15 mouse cellular contexts compared by ENCODE assay signal in genomic region chr6:145894669-145895342, GRCm38 (mm10). TPM values are rescaled to one million over a fixed set of nuclear protein-coding genes. Genes with fewer than 3 reads are reported as not detected.
DNase-seq lines count a peak whose midpoint lies in the region; ATAC-seq and TF ChIP-seq lines count a peak whose summit lies in the region.
"Had no signal": no experiment of that assay in that cellular context is flagged by ENCODE, and none has a peak within 500 bp of the region (broad histone marks: within the 10 kb centered on the region; RNA-seq: fewer than 3 reads in every experiment).

No protein-coding gene starts in this region.

- peak; percentile 57 for DNase-seq in midbrain, embryonic 11.5 days (ENCODE audit: low spot score, missing footprints)
- no peak for DNase-seq in midbrain, embryonic 14.5 days
- DNase-seq in thymus, postnatal 4 days, result peak; percentile 52
- no peak for DNase-seq in forebrain, embryonic 14.5 days (ENCODE audit: low spot score)
- no peak for DNase-seq in frontal cortex, postnatal 10 days (ENCODE audit: low spot score in 2 of 2)
- DNase-seq: cerebellum, postnatal 10 days; heart, postnatal 4 days had no signal

- no peaks in the 10 kb centered on the region for H3K4me1 ChIP-seq in midbrain, embryonic 11.5 days (ENCODE audit: control insufficient read depth, insufficient read depth, low read length)
- no peaks in the 10 kb centered on the region for H3K4me1 ChIP-seq in midbrain, embryonic 14.5 days (ENCODE audit: control insufficient read depth, insufficient read depth, low read length)
- H3K4me1 ChIP-seq in forebrain, embryonic 14.5 days (ENCODE audit: control insufficient read depth, insufficient read depth, low read length), result no peaks in the 10 kb centered on the region
- 0 out of 2 replicates have a peak, but pooled peaks cover 5% of the 10 kb centered on the region for H3K4me1 ChIP-seq in liver, embryonic 12.5 days
- H3K4me1 ChIP-seq: intestine, embryonic 15.5 days had no signal

- WGBS in midbrain, embryonic 11.5 days, result 74% methylated on average over 8 of the region's 8 CpGs
- WGBS in midbrain, embryonic 14.5 days, result 70% methylated on average over 8 of the region's 8 CpGs
- WGBS in forebrain, embryonic 14.5 days, result 59% methylated on average over 8 of the region's 8 CpGs
- WGBS in liver, embryonic 12.5 days (ENCODE audit: insufficient replicate concordance), result 36% methylated on average over 8 of the region's 8 CpGs

- no peaks in the 10 kb centered on the region for H3K9me3 ChIP-seq in midbrain, embryonic 11.5 days (ENCODE audit: control insufficient read depth, low read length)
- no peaks in the 10 kb centered on the region for H3K9me3 ChIP-seq in midbrain, embryonic 14.5 days (ENCODE audit: control insufficient read depth, low read length)
- H3K9me3 ChIP-seq in forebrain, embryonic 14.5 days (replicated peaks; ENCODE audit: control insufficient read depth, low read length), result no peaks in the 10 kb centered on the region
- no peaks in the 10 kb centered on the region for H3K9me3 ChIP-seq in liver, embryonic 12.5 days (replicated peaks)
- H3K9me3 ChIP-seq: forebrain, embryonic 12.5 days; intestine, embryonic 15.5 days had no signal

- no peaks in the 10 kb centered on the region for H3K36me3 ChIP-seq in midbrain, embryonic 11.5 days (ENCODE audit: control insufficient read depth, insufficient read depth, low read length)
- H3K36me3 ChIP-seq in midbrain, embryonic 14.5 days (ENCODE audit: control insufficient read depth, insufficient read depth, low read length), result no peaks in the 10 kb centered on the region
- no peaks in the 10 kb centered on the region for H3K36me3 ChIP-seq in myocyte (ENCODE audit: control insufficient read depth, insufficient read depth)
- no peaks in the 10 kb centered on the region for H3K36me3 ChIP-seq in forebrain, embryonic 14.5 days (ENCODE audit: control insufficient read depth, insufficient read depth, low read length)
- no peaks in the 10 kb centered on the region for H3K36me3 ChIP-seq in liver, embryonic 12.5 days
- H3K36me3 ChIP-seq: forebrain, embryonic 12.5 days; intestine, embryonic 15.5 days had no signal

- no peak overlapping the region for H3ac ChIP-seq in myocyte (ENCODE audit: control insufficient read depth, insufficient read length)

- H3K79me2 ChIP-seq in myocyte (ENCODE audit: control insufficient read depth, insufficient read depth), result no peaks in the 10 kb centered on the region

- no peak overlapping the region for H3K4me2 ChIP-seq in midbrain, embryonic 11.5 days
- no peak overlapping the region for H3K4me2 ChIP-seq in midbrain, embryonic 14.5 days (ENCODE audit: low read length)
- H3K4me2 ChIP-seq in myocyte (ENCODE audit: low read depth), result peak overlapping the region; percentile 18
- H3K4me2 ChIP-seq in forebrain, embryonic 14.5 days (ENCODE audit: low read length), result no peak overlapping the region
- no peak overlapping the region for H3K4me2 ChIP-seq in liver, embryonic 12.5 days
- H3K4me2 ChIP-seq: forebrain, embryonic 12.5 days; heart, embryonic 11.5 days; intestine, embryonic 15.5 days had no signal

- TF ChIP-seq POLR2A in myocyte (IDR thresholded peaks at IDR 0.05; ENCODE audit: insufficient read length, low read depth), result no peak

- H3K9ac ChIP-seq in midbrain, embryonic 11.5 days (ENCODE audit: low read length), result no peak overlapping the region
- H3K9ac ChIP-seq in midbrain, embryonic 14.5 days (replicated peaks; ENCODE audit: low read length), result no peak overlapping the region
- H3K9ac ChIP-seq in forebrain, embryonic 14.5 days (ENCODE audit: low read length), result no peak overlapping the region
- H3K9ac ChIP-seq in liver, embryonic 12.5 days, result no peak overlapping the region
- H3K9ac ChIP-seq: forebrain, embryonic 12.5 days; intestine, embryonic 15.5 days; liver, embryonic 14.5 days had no signal

- no peak overlapping the region for H3K27ac ChIP-seq in midbrain, embryonic 11.5 days (ENCODE audit: low read depth, low read length)
- H3K27ac ChIP-seq in midbrain, embryonic 14.5 days (replicated peaks; ENCODE audit: low read depth, low read length), result no peak overlapping the region
- H3K27ac ChIP-seq in forebrain, embryonic 14.5 days (ENCODE audit: low read depth, low read length), result no peak overlapping the region
- no peak overlapping the region for H3K27ac ChIP-seq in liver, embryonic 12.5 days
- H3K27ac ChIP-seq: forebrain, embryonic 12.5 days; intestine, embryonic 15.5 days; kidney, postnatal 0 days; liver, embryonic 14.5 days had no signal

- ATAC-seq in midbrain, embryonic 11.5 days (ENCODE audit: low FRiP score), result no peak
- no peak for ATAC-seq in midbrain, embryonic 14.5 days (ENCODE audit: low FRiP score, low TSS enrichment)
- ATAC-seq in common myeloid progenitor, adult 5-6 weeks (replicated peaks; ENCODE audit: low read depth, poor library complexity, severe bottlenecking), result peak; percentile 94
- ATAC-seq in forebrain, embryonic 14.5 days, result no peak
- no peak for ATAC-seq in liver, embryonic 12.5 days
- ATAC-seq: intestine, embryonic 15.5 days had no signal

- H3K27me3 ChIP-seq in midbrain, embryonic 11.5 days (ENCODE audit: control insufficient read depth, insufficient read depth, low read length), result no peaks in the 10 kb centered on the region
- H3K27me3 ChIP-seq in midbrain, embryonic 14.5 days (ENCODE audit: control insufficient read depth, insufficient read depth, low read length), result no peaks in the 10 kb centered on the region
- H3K27me3 ChIP-seq in myocyte (ENCODE audit: control insufficient read depth, insufficient read depth, insufficient read length), result no peaks in the 10 kb centered on the region
- H3K27me3 ChIP-seq in forebrain, embryonic 14.5 days (replicated peaks; ENCODE audit: control insufficient read depth, insufficient read depth, low read length), result no peaks in the 10 kb centered on the region
- no peaks in the 10 kb centered on the region for H3K27me3 ChIP-seq in liver, embryonic 12.5 days (replicated peaks)
- H3K27me3 ChIP-seq: forebrain, embryonic 12.5 days; intestine, embryonic 15.5 days had no signal

- H3K4me3 ChIP-seq in midbrain, embryonic 11.5 days (ENCODE audit: low read depth, low read length), result no peak overlapping the region
- no peak overlapping the region for H3K4me3 ChIP-seq in midbrain, embryonic 14.5 days (replicated peaks; ENCODE audit: low read depth, low read length)
- H3K4me3 ChIP-seq in myocyte, result no peak overlapping the region
- H3K4me3 ChIP-seq in forebrain, embryonic 14.5 days (ENCODE audit: low read depth, low read length), result no peak overlapping the region
- H3K4me3 ChIP-seq in liver, embryonic 12.5 days, result no peak overlapping the region
- H3K4me3 ChIP-seq: forebrain, embryonic 12.5 days; intestine, embryonic 15.5 days had no signal

TF ChIP-seq in myocyte, 11 proteins besides CTCF, POLR2A, EP300 and RAD21:
- TF ChIP-seq MAX (IDR thresholded peaks at IDR 0.05; ENCODE audit: low read depth) (no peak), SRF (IDR thresholded peaks at IDR 0.05; ENCODE audit: control insufficient read depth, insufficient read length, low read depth) (no peak), MYOD1 (IDR thresholded peaks at IDR 0.05; ENCODE audit: control insufficient read depth in 1 of 3, insufficient read length in 2 of 3, low read depth in 2 of 3) (no peak), TCF3 (IDR thresholded peaks at IDR 0.05; ENCODE audit: insufficient read length, low read depth) (no peak)

RNA-seq across cellular contexts. Expression of gene Bhlhe41, which starts 29.4 kb away (rescaled TPM):
- 1.9 and 2.1 TPM in 2 replicates for polyA plus RNA-seq in midbrain, embryonic 11.5 days (2014; fragmentation: Nextera tagmentation; extraction: Ambion mirVana)
- polyA plus RNA-seq in midbrain, embryonic 14.5 days (2014; fragmentation: Nextera tagmentation; extraction: Ambion mirVana), result 5.9 and 6.4 TPM in 2 replicates
- under 0.01 TPM in 1 of 2 replicates, not detected in the other for total RNA-seq in common myeloid progenitor, adult 5-6 weeks (2017)
- polyA plus RNA-seq in myocyte (2012; fragmentation: generic; extraction: Trizol), result 15.6 TPM
- 1.7 and 2.5 TPM in 2 replicates for polyA plus RNA-seq in forebrain, embryonic 14.5 days (2014; fragmentation: Nextera tagmentation; extraction: Ambion mirVana)
- polyA plus RNA-seq in liver, embryonic 12.5 days (2016; fragmentation: Nextera tagmentation; extraction: Ambion mirVana), result 0.11 and 0.15 TPM in 2 replicates

RNA-seq across cellular contexts. Expression of gene Sspn, which starts 36.6 kb away (rescaled TPM):
- polyA plus RNA-seq in midbrain, embryonic 11.5 days (2014; fragmentation: Nextera tagmentation; extraction: Ambion mirVana), result 2.6 and 3.1 TPM in 2 replicates
- polyA plus RNA-seq in midbrain, embryonic 14.5 days (2014; fragmentation: Nextera tagmentation; extraction: Ambion mirVana), result 2.5 and 2.9 TPM in 2 replicates
- not detected in 2 replicates for total RNA-seq in common myeloid progenitor, adult 5-6 weeks (2017)
- 16.8 TPM for polyA plus RNA-seq in myocyte (2012; fragmentation: generic; extraction: Trizol)
- 1.9 and 2.2 TPM in 2 replicates for polyA plus RNA-seq in forebrain, embryonic 14.5 days (2014; fragmentation: Nextera tagmentation; extraction: Ambion mirVana)
- 1.0 and 1.7 TPM in 2 replicates for polyA plus RNA-seq in liver, embryonic 12.5 days (2016; fragmentation: Nextera tagmentation; extraction: Ambion mirVana)

Comparison
In these comparisons a context has a peak if more than half of its experiments do, and no peak if none do; other contexts are left out.
1. DNase-seq: peak in midbrain, embryonic 11.5 days (single experiment) and thymus, postnatal 4 days (single experiment); none in midbrain, embryonic 14.5 days (single experiment), forebrain, embryonic 14.5 days (single experiment) and frontal cortex, postnatal 10 days (0 of 2).